Mouse (Mus musculus) thymus, postnatal 14 days (tissue): ENCODE results near the gene Gdpgp1.

ENCODE experiments used
- DNase-seq: peaks from one replicate; pipeline ENCODE4 v3.0.0; 2021

The Gdpgp1 gene

GRCm38 (mm10) chr7:80232489-80233029, at the start of gene Gdpgp1, which contains the start of gene Cib1:
TSS of gene Gdpgp1 (plus strand) at chr7:80232865.
TSS of gene Cib1 (minus strand) at chr7:80232813.
- DNase-seq, result peak; percentile 99

DNA sequence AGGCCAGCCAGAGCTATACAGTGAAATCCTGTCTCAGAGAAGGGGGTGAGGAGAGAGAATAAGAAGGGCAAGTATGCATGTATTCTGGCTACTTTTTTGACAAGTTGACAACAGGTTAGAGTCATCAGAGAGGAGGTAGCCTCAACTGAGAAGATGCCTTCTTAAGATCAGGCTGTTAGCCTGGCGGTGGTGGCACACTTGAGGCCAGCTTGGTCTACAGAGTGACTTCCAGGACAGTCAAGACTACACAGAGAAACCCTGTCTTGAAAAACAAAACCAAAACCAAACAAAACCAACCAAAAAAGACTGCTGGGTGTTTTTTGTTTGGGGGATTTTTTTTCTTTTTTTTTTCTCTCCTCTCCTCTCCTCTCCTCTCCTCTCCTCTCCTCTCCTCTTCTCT, 49.2 kb upstream of the Gdpgp1 start:
- no peak for DNase-seq

DNA sequence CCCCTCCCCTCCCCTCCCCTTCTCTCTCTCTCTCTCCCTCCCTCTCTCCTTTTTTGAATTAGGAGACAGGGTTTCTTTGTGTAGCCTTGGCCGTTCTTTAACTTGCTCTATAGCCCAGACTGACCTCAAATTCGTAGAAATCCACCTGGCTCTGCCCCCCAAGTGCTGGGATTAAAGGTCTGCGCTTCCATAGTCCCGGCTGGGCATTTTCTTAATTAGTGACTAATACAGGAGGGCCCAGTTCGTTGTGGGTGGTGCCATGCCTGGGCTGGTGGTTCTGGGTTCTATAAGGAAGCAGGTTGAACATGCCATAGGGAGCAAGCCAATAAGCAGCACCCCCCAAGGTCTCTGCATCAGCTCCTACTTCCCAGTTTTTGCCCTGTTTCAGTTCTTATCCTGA, 48.7 kb upstream of the Gdpgp1 start:
- DNase-seq, result no peak

GRCm38 (mm10) chr7:80184551-80184950, 48.1 kb upstream of the Gdpgp1 start:
- no peak for DNase-seq

DNA sequence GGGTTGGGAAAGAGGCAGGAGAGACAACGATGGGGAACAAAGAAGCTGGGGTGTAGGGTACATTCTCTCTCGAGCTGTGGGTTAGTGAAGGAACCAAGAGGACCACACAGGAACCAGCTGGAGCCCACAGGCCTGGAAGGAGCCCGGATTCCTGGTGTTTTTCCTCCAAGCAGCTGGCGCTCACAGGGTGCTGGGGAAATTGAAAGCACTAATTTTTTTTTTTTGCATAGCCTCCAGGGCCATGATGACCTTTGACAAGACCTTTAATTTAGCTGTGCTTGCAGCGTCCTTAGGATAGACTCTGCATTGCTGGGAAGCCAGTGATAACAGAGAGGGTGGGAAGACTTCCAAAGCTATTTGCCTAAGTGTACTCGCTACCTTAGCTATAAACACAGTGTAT, 47.7 kb upstream of the Gdpgp1 start:
- no peak for DNase-seq

GRCm38 (mm10) chr7:80186021-80186420, 46.6 kb upstream of the Gdpgp1 start:
- no peak for DNase-seq

DNA sequence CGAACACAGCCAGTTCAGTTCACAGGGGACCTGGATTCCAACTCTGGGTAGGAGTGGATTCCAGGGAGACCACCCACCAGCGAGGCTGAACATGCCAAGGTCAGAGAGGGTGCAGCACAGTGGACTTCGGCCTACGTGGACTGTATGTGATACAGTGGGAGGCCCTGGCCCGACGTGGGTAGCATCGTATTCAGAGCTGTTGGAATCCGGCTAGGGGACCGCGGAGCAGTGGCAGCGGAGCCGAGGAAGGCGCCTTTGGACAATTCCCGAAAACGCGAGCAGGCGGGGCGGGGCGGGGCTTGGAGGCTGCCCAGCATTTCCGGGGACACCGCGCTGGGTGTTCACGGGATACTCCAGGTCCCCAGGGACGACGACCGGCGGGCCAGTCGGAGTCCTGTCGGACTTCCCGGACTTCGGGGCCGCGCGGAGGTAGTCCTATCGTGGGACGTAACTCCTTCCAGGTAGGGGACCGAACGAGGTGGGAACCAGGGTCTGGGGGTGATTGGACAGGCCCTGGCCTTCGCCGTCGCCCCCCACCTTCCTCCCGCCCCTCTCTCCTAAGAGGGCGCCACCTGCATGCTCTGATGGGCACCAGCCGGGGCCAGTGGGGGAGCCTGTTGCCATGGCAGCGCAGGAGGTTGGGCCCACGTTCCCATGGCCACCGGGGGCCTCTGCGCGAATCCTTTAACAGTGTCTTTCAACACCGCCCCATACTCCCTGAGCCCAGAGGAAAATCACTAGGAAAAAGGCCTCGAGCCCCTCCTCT, 46.0 kb upstream of the Gdpgp1 start, which contains the start of gene Sema4b:
Gene Sema4b (plus strand): TSS at position 311 of the 766 bp plus-strand sequence.
- peak; percentile 83 for DNase-seq

DNA sequence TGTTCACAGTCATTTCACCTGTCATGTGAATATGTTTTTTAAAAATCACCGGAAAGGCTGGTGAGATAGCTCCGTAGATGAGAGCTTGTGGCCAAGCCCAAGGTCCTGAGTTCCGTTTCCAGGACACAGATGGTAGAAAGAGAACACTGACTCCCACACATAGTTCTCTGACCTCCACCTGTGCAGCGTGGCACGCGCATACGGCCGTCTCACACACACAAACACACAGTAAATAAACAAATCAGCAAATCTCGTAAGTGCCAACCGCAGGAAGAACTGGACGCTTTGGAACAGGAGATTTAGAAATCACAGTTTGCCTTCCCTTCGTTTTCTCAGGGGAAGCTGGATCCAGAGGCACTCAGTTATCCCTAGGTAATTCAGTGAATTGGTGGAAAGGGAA, 45.2 kb upstream of the Gdpgp1 start:
- no peak for DNase-seq

DNA sequence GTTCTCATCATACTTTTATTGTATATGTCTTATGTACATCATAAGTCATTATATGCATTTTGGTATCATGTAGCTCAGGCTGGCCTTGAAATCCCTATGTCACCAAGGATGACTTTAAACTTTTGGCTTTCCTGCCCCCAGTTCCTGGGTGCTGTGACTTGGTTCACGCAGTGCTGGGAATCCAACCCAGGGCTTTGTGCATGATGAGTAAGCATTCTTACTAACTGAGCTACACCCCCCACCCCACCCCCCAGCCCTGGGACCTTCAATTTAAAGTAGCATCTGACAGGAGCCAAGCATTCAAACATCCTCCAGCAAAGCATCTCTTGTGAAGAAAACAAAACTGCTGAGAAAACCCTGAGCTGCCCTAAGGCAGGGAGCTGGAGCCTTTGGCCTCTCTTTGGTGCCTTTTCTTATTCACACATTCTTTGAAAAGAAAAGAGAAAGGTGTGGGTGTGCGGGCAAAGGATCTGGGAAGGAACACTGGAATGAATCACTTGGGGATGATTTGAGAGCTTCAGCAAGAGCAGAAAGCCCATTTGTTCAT, 44.0 kb upstream of the Gdpgp1 start:
- DNase-seq, result no peak

DNA sequence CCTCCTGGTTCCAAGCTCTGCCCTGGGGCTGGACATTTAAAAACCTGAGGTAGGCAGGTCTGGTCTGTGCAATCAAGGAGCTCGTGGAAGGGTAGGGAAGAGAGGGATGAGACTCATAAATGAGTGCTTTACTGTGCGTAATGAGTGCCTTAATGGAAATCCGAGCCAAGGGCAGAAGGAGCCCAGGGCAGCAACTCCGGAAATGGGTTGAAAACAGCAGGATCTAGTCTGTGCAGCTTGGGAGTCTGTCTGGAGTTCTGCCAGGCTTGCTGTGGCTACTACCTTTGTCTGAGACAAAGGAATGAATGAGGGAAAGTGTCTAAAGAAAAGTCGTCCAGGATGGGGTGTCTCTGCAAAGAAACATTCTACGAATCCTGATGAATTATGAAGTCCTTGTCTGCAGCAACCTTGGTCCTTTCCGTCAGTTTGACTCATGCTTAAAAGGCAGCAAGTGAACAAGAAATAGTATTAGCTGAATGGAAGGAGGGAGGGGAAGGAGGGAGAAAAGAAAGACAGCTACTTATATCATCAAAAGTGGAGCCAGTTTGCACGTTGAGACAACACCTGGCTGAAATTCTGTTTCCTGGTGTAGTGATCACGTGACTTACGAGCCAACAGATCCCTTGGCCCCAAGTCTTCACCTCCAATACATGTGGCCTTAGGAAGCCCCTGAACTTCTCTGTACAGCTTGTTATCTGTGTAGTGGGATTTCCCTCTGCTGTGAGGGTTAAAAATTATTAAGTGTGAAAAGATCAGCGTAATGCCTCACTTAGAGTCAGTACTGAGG, 43.3 kb upstream of the Gdpgp1 start:
- DNase-seq, result no peak

DNA sequence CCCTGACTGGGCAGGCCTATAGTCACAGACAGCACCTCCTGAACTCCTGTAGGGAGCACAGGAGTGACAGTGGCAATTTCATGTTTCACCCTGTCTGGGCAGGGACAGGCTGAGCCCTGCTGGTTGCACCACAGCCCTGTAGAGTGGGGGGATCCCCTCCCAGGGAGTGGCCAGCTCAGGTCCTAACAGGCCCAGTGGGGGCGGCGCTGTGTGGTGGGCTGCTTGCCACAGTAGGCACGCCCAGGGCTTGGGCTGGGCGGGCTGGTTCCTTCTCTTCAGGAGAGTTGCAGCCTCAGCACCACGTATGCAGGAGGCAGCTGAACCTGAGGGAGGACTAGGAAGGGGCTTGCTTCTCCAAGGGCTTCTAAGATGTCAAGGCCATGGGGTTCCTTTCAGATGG, 41.2 kb upstream of the Gdpgp1 start:
- DNase-seq, result peak; percentile 51

- DNase-seq, result peak; percentile 93
Measured at GRCm38 (mm10) chr7:80192226-80193061, 40.2 kb upstream of the Gdpgp1 start.

- no peak for DNase-seq
Measured at GRCm38 (mm10) chr7:80193941-80194739, 38.5 kb upstream of the Gdpgp1 start.

DNA sequence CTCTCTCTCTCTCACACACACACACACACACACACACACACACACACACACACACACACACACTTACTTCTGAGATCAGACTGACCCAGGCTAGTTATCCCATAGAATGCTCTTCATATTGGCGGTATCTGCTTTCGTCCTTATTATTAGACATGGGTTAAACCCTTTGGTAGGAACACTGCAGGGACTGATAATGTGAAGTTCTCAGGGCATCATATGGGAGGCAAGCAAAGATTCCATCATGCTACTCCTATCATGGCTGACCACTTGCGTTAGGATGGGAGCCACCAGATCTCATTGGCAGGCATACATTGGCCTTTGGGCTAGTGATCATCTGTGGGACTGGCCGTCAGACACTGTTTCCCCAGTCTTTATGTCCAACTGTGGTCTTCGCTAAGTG, 37.5 kb upstream of the Gdpgp1 start:
- DNase-seq, result no peak

GRCm38 (mm10) chr7:80195576-80196263, 36.9 kb upstream of the Gdpgp1 start:
- no peak for DNase-seq

DNA sequence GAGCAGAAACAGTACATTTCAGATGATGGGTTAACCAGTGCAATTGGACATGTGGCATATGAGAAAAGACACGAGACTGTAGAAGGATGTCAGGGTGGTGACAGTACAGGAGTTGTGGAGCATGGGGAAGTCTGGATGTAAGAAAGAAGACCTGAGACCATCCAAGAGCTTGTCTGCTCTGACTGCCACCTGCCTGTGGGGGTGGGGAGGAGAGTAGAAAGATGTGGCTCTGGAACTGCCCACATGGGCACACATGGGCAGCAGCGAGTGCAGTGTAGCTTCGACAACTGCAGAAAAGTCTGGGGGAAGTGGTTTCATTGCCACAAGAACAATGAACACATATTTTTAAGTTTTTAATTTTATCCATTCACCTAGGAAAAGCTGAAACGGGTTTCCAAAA, 35.3 kb upstream of the Gdpgp1 start:
- DNase-seq, result peak; percentile 51

DNA sequence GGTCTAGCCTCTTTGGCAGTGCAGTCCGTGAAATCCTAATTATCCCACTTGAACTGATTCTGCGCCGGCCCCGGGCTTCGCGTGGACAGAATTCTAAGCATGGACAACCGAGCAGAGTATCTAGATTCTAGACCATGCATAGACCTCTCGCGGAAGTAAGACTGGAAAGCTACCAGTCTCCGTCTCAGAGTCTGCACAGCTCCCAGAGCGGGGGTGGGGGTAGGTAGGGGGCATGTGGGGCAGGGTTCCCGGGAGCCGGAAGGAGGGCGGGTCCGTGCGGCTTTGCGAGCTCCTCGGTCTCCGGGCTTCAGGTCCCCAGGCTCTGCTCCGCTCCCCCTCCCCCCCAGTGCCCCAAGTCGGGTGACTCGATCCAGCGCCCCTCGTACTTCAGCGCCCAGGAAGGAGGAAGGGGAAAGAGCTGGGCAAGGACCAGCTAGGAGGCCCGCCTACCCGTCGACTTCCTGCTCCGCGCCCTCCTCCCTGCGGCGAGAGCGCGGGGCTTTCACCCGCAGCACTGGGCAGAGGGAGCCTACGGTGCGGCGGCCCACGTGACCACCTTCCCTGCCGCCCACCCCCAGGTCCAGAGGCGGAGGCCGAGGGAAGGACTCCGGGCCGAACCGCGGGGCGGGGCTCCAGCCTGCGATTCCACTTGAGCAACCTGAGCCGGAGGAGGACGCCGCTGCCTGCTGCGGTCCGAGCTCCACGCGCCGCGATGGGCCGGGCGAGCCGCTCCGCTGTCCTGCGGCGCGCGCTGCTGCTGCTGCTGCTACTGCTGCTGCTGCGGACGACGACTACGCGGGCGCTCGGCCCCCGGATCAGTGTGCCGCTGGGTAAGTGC, 34.5 kb upstream of the Gdpgp1 start:
- peak; percentile 81 for DNase-seq

- DNase-seq, result no peak
Measured at GRCm38 (mm10) chr7:80198863-80199262, 33.8 kb upstream of the Gdpgp1 start.

DNA sequence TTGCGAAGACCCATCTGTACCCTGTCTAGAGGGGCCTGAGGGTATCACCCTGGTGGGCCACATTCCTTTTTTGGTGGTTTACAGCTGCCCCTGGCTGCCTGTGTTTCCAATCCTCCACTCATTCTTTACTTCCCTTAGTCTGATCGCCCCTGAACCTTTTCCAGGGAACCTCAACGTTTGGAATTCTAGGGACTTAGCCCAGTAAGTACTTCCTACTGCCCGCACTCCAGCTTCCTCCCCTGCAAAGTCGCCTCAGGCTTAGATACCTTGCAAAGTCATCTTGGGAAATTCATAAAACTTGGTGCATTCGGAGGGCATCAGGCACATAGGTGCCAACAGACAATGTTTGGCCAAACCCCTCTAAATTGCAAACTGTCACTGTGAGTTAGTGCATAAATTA, 33.4 kb upstream of the Gdpgp1 start:
- no peak for DNase-seq
